Mouse (Mus musculus) midbrain, postnatal 0 days (tissue): ENCODE data around the gene Selenow. TPM values are rescaled to one million over a fixed set of nuclear protein-coding genes. Genes with fewer than 3 reads are reported as not detected.

ENCODE experiments used
- ATAC-seq: fragments of 200-750 bp; cut with Nextera tagmentation; 2 replicates; pipeline ENCODE4 v1.8.0; 2017; ENCODE audit warnings: moderate number of reproducible peaks, mild to moderate bottlenecking, moderate TSS enrichment, moderate library complexity; ENCODE audit not compliant: low FRiP score
- DNase-seq: peaks from one replicate; pipeline ENCODE4 v3.0.0-alpha.2; 2015; ENCODE audit warnings: low spot score
- H3K27ac ChIP-seq: fragments of 300-500 bp; sonication (generic); 2 replicates; pipeline ENCODE4 v1.5.1; 2014; ENCODE audit warnings: low read depth, mild to moderate bottlenecking, low read length, mixed read lengths
- H3K27me3 ChIP-seq: fragments of 300-500 bp; sonication (generic); 2 replicates; pipeline ENCODE4 v1.6.1; 2014; ENCODE audit warnings: low read length, control low read depth, mixed read lengths; ENCODE audit not compliant: insufficient read depth
- H3K36me3 ChIP-seq: fragments of 300-500 bp; sonication (generic); 2 replicates; pipeline ENCODE4 v1.6.1; 2014; ENCODE audit warnings: low read length, control low read depth, mixed read lengths; ENCODE audit not compliant: insufficient read depth
- H3K4me1 ChIP-seq: fragments of 300-500 bp; sonication (generic); 2 replicates; pipeline ENCODE4 v1.6.1; 2014; ENCODE audit warnings: mild to moderate bottlenecking, control low read depth, antibody characterized with exemption, low read length, mixed read lengths; ENCODE audit not compliant: insufficient read depth
- H3K4me2 ChIP-seq: fragments of 300-500 bp; sonication (generic); 2 replicates; pipeline ENCODE4 v1.6.1; 2014; ENCODE audit warnings: low read depth, mild to moderate bottlenecking, low read length, mixed read lengths; ENCODE audit not compliant: poor library complexity, severe bottlenecking
- H3K4me3 ChIP-seq: fragments of 300-500 bp; sonication (generic); 2 replicates; pipeline ENCODE4 v1.5.1; 2014; ENCODE audit warnings: low read depth, mild to moderate bottlenecking, low read length, moderate library complexity
- H3K9ac ChIP-seq: fragments of 300-500 bp; sonication (generic); replicated peaks from 2 replicates; pipeline ENCODE4 v1.6.1; 2014; ENCODE audit warnings: mild to moderate bottlenecking, low read length, moderate library complexity, mixed read lengths; ENCODE audit not compliant: poor library complexity, severe bottlenecking
- H3K9me3 ChIP-seq: fragments of 300-500 bp; sonication (generic); 2 replicates; pipeline ENCODE4 v1.6.1; 2016; ENCODE audit warnings: low read length, control low read depth
- CTCF ChIP-seq: IDR thresholded peaks from 2 replicates; pipeline ENCODE4 v1.5.1; 2016; ENCODE audit warnings: antibody characterized with exemption, mild to moderate bottlenecking
- WGBS: fragments of 180-500 bp; shearing (Covaris S2); extraction: QIAGEN DNeasy Blood & Tissue Kit; methylation state at CpG from one replicate; pipeline ENCODE4 v1.1.7; 2014; 5-methylcytosine and 5-hydroxymethylcytosine counted together
- polyA plus RNA-seq: library from polyadenylated mRNA; unstranded; fragments of >200 nt; fragmentation: Nextera tagmentation; extraction: Ambion mirVana; gene quantifications from 2 replicates; pipeline ENCODE4 v1.2.1, GENCODE M21; 2015
- total RNA-seq: library from RNA; depleted of rRNA; stranded (reverse); fragments of >200 nt; gene quantifications from 2 replicates; pipeline ENCODE4 v1.2.3, GENCODE M21; 2014

Selenow gene
- total and polyA plus RNA-seq, 2 experiments from 2014 or later: 718 to 2,106 TPM

GRCm38 (mm10) chr7:15905861-15906260 lies 16.3 kb downstream of the Selenow start:
- Histone ChIP-seq H3K9me3 (no peaks in the 10 kb centered on the region), H3K36me3 (no peaks in the 10 kb centered on the region), H3K27ac (no peak overlapping the region), H3K4me2 (no peak overlapping the region), H3K4me3 (no peak overlapping the region), H3K4me1 (no peaks in the 10 kb centered on the region), H3K9ac (no peak overlapping the region), H3K27me3 (no peaks in the 10 kb centered on the region)
- DNase-seq (no peak), ATAC-seq (no peak)
- WGBS: 22% methylated on average over 7 of the region's 7 CpGs
- TF ChIP-seq CTCF: no peak

GRCm38 (mm10) chr7:15901366-15902048 lies 20.7 kb downstream of the Selenow start:
- no peak for TF ChIP-seq CTCF
- WGBS: 81% methylated on average over 9 of the region's 9 CpGs
- no peak for ATAC-seq
- H3K27ac ChIP-seq: no peak overlapping the region
- DNase-seq: no peak
- no peaks in the 10 kb centered on the region for H3K36me3 ChIP-seq
- H3K4me3 ChIP-seq: no peak overlapping the region
- H3K9me3 ChIP-seq: no peaks in the 10 kb centered on the region
- H3K27me3 ChIP-seq: no peaks in the 10 kb centered on the region
- no peaks in the 10 kb centered on the region for H3K4me1 ChIP-seq
- H3K9ac ChIP-seq: no peak overlapping the region
- no peak overlapping the region for H3K4me2 ChIP-seq

GRCm38 (mm10) chr7:15894251-15894650 lies 28.0 kb downstream of the Selenow start:
- Histone ChIP-seq H3K9me3 (no peaks in the 10 kb centered on the region), H3K27me3 (no peaks in the 10 kb centered on the region), H3K27ac (no peak overlapping the region), H3K36me3 (no peaks in the 10 kb centered on the region), H3K4me1 (no peaks in the 10 kb centered on the region), H3K4me3 (no peak overlapping the region), H3K4me2 (no peak overlapping the region), H3K9ac (no peak overlapping the region)
- no peak for DNase-seq
- ATAC-seq: no peak
- 90% methylated on average over 1 of the region's 1 CpGs for WGBS
- no peak for TF ChIP-seq CTCF

GRCm38 (mm10) chr7:15884127-15884526 lies 38.1 kb downstream of the Selenow start:
- Histone ChIP-seq H3K36me3 (no peaks in the 10 kb centered on the region), H3K4me3 (no peak overlapping the region), H3K27me3 (no peaks in the 10 kb centered on the region), H3K4me1 (no peaks in the 10 kb centered on the region), H3K9ac (no peak overlapping the region), H3K9me3 (no peaks in the 10 kb centered on the region), H3K27ac (no peak overlapping the region), H3K4me2 (no peak overlapping the region)
- no peak for ATAC-seq
- TF ChIP-seq CTCF: no peak
- no peak for DNase-seq
- WGBS: 88% methylated on average over 2 of the region's 2 CpGs

GRCm38 (mm10) chr7:15882317-15882716 lies 39.9 kb downstream of the Selenow start, which contains the start of gene Crxos:
Crxos (plus strand) TSS chr7:15882617.
- no peak for ATAC-seq
- DNase-seq: no peak
- no peaks in the 10 kb centered on the region for H3K4me1 ChIP-seq
- H3K4me2 ChIP-seq: no peak within 1 kb of the TSS
- no peak within 1 kb of the TSS for H3K27ac ChIP-seq
- no peak for TF ChIP-seq CTCF
- no peaks in the 10 kb centered on the region for H3K36me3 ChIP-seq
- H3K27me3 ChIP-seq: no peaks in the 10 kb centered on the region
- no peak within 1 kb of the TSS for H3K4me3 ChIP-seq
- 90% methylated on average over 2 of the region's 2 CpGs for WGBS
- H3K9me3 ChIP-seq: no peaks in the 10 kb centered on the region
- no peak within 1 kb of the TSS for H3K9ac ChIP-seq

GRCm38 (mm10) chr7:15881831-15882230 lies 40.4 kb downstream of the Selenow start:
- no peak overlapping the region for H3K4me3 ChIP-seq
- no peak overlapping the region for H3K27ac ChIP-seq
- WGBS: 47% methylated on average over 3 of the region's 3 CpGs
- no peak overlapping the region for H3K9ac ChIP-seq
- no peaks in the 10 kb centered on the region for H3K4me1 ChIP-seq
- ATAC-seq (no peak), DNase-seq (no peak)
- H3K27me3 ChIP-seq: no peaks in the 10 kb centered on the region
- H3K36me3 ChIP-seq: no peaks in the 10 kb centered on the region
- no peak for TF ChIP-seq CTCF
- no peak overlapping the region for H3K4me2 ChIP-seq
- H3K9me3 ChIP-seq: no peaks in the 10 kb centered on the region
